Mouse (Mus musculus) ES-Bruce4 (cell line): ENCODE data around the gene Gng8. TPM values are rescaled to one million over a fixed set of nuclear protein-coding genes. Genes with fewer than 3 reads are reported as not detected.

Source experiments
- H3K27ac ChIP-seq: 2 replicates; pipeline ENCODE4 v1.5.1; 2012; ENCODE audit warnings: low read length, inconsistent platforms; ENCODE audit not compliant: insufficient read depth
- H3K27me3 ChIP-seq: 2 replicates; pipeline ENCODE4 v1.6.1; 2012; ENCODE audit warnings: mild to moderate bottlenecking, low read length, inconsistent platforms; ENCODE audit not compliant: control insufficient read depth, poor library complexity, insufficient read depth, severe bottlenecking
- H3K36me3 ChIP-seq: 2 replicates; pipeline ENCODE4 v1.6.1; 2012; ENCODE audit warnings: inconsistent platforms, mild to moderate bottlenecking, low read length, moderate library complexity; ENCODE audit not compliant: control insufficient read depth, poor library complexity, insufficient read depth, severe bottlenecking
- H3K4me1 ChIP-seq: one replicate; pipeline ENCODE4 v1.8.1; 2011; ENCODE audit warnings: low read length; ENCODE audit not compliant: control insufficient read depth, insufficient read depth
- H3K4me3 ChIP-seq: 2 replicates; pipeline ENCODE4 v1.5.1; 2011; ENCODE audit warnings: low read depth, mild to moderate bottlenecking, low read length
- H3K9ac ChIP-seq: 2 replicates; pipeline ENCODE4 v1.6.1; 2012; ENCODE audit warnings: low read depth, mild to moderate bottlenecking, inconsistent platforms; ENCODE audit not compliant: poor library complexity, severe bottlenecking
- H3K9me3 ChIP-seq: replicated peaks from 2 replicates; pipeline ENCODE4 v1.6.1; 2012; ENCODE audit warnings: mild to moderate bottlenecking, low read length, inconsistent platforms; ENCODE audit not compliant: control insufficient read depth, poor library complexity, insufficient read depth, severe bottlenecking
- CTCF ChIP-seq: IDR thresholded peaks from one replicate; pipeline ENCODE4 v1.8.1; 2011; ENCODE audit warnings: low read depth, low read length
- EP300 ChIP-seq: IDR thresholded peaks from 2 replicates; pipeline ENCODE4 v1.6.1; 2011; ENCODE audit warnings: low read depth, low read length; ENCODE audit not compliant: insufficient read depth
- POLR2A ChIP-seq: IDR thresholded peaks from one replicate; pipeline ENCODE4 v1.8.1; 2011; ENCODE audit warnings: low read length; ENCODE audit not compliant: insufficient read depth
- polyA plus RNA-seq: library from polyadenylated mRNA; stranded (reverse); fragments of >200 nt; gene quantifications from 2 replicates; pipeline ENCODE4 v1.2.4, GENCODE M21; 2011; ENCODE audit warnings: low read depth; ENCODE audit not compliant: missing spikeins, insufficient read depth, insufficient read length

Gng8 gene
- polyA plus RNA-seq, 1 experiment, result 4.6 TPM

- Histone ChIP-seq H3K27ac (no peak overlapping the region), H3K9me3 (no peaks in the 10 kb centered on the region), H3K27me3 (no peaks in the 10 kb centered on the region), H3K4me1 (no peaks in the 10 kb centered on the region), H3K4me3 (no peak overlapping the region), H3K9ac (no peak overlapping the region), H3K36me3 (no peaks in the 10 kb centered on the region)
- peak; percentile 22 for TF ChIP-seq CTCF
- no peak for TF ChIP-seq EP300
Observed at GRCm38 (mm10) chr7:16932704-16933577, 41.4 kb downstream of the Gng8 start.

GRCm38 (mm10) chr7:16937312-16937711 is 45.7 kb downstream of the Gng8 start:
- H3K27ac ChIP-seq, result no peak overlapping the region
- no peak overlapping the region for H3K9ac ChIP-seq
- H3K4me3 ChIP-seq, result no peak overlapping the region
- H3K4me1 ChIP-seq, result no peaks in the 10 kb centered on the region
- TF ChIP-seq CTCF, result peak; percentile 98
- TF ChIP-seq EP300, result no peak
- no peaks in the 10 kb centered on the region for H3K27me3 ChIP-seq
- no peaks in the 10 kb centered on the region for H3K9me3 ChIP-seq
- no peaks in the 10 kb centered on the region for H3K36me3 ChIP-seq

DNA sequence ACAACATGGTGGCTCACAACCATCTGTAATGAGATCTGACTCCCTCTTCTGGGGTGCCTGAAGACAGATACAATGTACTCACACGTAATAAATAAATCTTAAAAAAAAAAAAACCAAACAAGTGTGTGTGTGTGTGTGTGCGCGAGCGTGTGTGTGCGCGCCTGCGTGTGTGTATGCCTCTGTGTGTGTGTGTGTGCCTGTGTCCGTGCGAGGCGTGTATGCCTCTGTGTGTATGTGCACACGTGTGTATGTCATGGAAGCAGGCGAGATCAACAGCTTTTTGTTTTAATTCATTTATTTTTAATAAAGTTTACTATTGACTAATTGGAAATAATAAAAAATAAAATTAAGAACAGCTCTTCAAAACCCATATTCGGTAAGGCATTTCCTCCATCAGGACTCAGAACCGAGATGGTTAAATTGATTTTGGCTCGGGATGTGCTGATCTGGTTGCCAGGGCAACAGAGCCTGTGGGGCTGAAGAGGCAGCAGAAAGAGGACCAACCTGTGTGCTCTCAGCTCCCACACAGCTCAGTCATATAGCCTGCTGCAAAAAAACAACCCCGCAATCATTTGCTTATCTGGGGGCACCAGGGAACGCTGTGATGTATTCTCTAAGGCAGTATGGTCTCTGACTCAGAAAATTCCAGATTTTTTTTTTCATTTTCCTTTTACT is 46.7 kb downstream of the Gng8 start:
- Histone ChIP-seq H3K4me3 (no peak overlapping the region), H3K4me1 (no peaks in the 10 kb centered on the region), H3K36me3 (no peaks in the 10 kb centered on the region), H3K27me3 (no peaks in the 10 kb centered on the region), H3K27ac (no peak overlapping the region), H3K9me3 (no peaks in the 10 kb centered on the region), H3K9ac (no peak overlapping the region)
- TF ChIP-seq EP300 (no peak), POLR2A (no peak), CTCF (no peak)

- no peak overlapping the region for H3K4me3 ChIP-seq
- no peaks in the 10 kb centered on the region for H3K36me3 ChIP-seq
- TF ChIP-seq POLR2A (no peak), CTCF (no peak), EP300 (no peak)
- H3K4me1 ChIP-seq, result no peaks in the 10 kb centered on the region
- no peak overlapping the region for H3K9ac ChIP-seq
- no peaks in the 10 kb centered on the region for H3K9me3 ChIP-seq
- no peaks in the 10 kb centered on the region for H3K27me3 ChIP-seq
- no peak overlapping the region for H3K27ac ChIP-seq
Observed at GRCm38 (mm10) chr7:16940292-16940691, 48.7 kb downstream of the Gng8 start.

DNA sequence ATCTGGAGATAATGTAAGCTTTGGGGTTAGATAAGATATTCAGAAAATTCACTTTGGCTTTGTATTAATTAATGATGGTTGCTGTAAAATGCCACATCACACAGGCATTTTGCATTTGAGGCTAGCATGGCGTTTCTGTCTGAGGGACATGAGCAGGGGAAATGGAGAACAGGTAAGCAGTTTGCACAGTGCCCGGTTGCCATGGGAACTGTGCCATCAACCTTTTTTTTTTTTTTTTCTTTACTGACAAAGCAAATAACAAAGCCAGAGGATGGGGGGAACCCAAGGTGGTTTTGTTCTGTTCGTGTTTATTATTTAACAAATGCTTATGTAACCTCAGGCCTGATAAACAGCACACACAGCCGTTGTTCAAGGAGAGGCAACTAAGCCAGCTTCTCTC is 51.3 kb downstream of the Gng8 start:
- no peaks in the 10 kb centered on the region for H3K27me3 ChIP-seq
- H3K9me3 ChIP-seq, result no peaks in the 10 kb centered on the region
- H3K4me3 ChIP-seq, result no peak overlapping the region
- no peak overlapping the region for H3K27ac ChIP-seq
- no peak for TF ChIP-seq CTCF
- TF ChIP-seq EP300, result no peak
- TF ChIP-seq POLR2A, result no peak
- H3K4me1 ChIP-seq, result peaks cover 2% of the 10 kb centered on the region
- no peak overlapping the region for H3K9ac ChIP-seq
- H3K36me3 ChIP-seq, result no peaks in the 10 kb centered on the region
